8 mouse cellular contexts compared by ENCODE assay signal in the genomic region with DNA sequence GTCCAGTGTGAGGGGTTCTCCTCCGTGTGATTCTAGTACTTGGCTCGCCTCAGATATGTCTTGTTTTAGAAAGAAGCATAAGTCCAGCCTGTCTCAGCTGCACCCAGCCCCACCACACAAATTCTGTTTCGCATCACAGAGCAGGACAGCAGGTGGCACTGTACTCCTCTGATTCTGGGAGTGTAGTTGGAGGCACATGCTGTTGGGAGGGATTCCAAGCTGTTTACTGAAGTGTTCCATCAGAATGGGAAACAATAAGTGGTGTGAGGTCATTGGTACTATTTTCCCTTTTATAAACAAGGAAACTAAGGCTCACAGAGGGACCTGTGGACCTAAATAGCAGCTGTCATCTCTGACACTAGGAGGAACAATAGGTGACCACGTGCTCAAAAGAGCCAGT. TPM values are rescaled to one million over a fixed set of nuclear protein-coding genes. Genes with fewer than 3 reads are reported as not detected.
A peak's percentile ranks its signal among the peaks of the same experiment; 100 is the strongest.
DNase-seq lines count a peak whose midpoint lies in the region; ATAC-seq and TF ChIP-seq lines count a peak whose summit lies in the region.

No protein-coding gene starts in this region.

- TF ChIP-seq EP300 in liver, embryonic 14.5 days (IDR thresholded peaks at IDR 0.05; ENCODE audit: low read depth): no peak

- no peak overlapping the region for H3K4me3 ChIP-seq in kidney, embryonic 15.5 days (replicated peaks)
- no peak overlapping the region for H3K4me3 ChIP-seq in liver, embryonic 14.5 days (ENCODE audit: insufficient read depth in 1 of 2, low read depth in 2 of 2, low read length in 2 of 2)

- no peaks in the 10 kb centered on the region for H3K27me3 ChIP-seq in kidney, embryonic 15.5 days
- H3K27me3 ChIP-seq in liver, embryonic 14.5 days (ENCODE audit: control insufficient read depth, insufficient read depth, low read length): no peaks in the 10 kb centered on the region

- H3K4me1 ChIP-seq in kidney, embryonic 15.5 days: no peaks in the 10 kb centered on the region
- H3K4me1 ChIP-seq in liver, embryonic 14.5 days (replicated peaks; ENCODE audit: control insufficient read depth in 2 of 2, insufficient read depth in 2 of 2, low read length in 1 of 2): no peaks in the 10 kb centered on the region

- H3K9ac ChIP-seq in kidney, embryonic 15.5 days: no peak overlapping the region
- no peak overlapping the region for H3K9ac ChIP-seq in liver, embryonic 14.5 days (replicated peaks)

- TF ChIP-seq CTCF in liver, embryonic 14.5 days (IDR thresholded peaks at IDR 0.05; ENCODE audit: low read depth): peak; percentile 65

- no peak overlapping the region for H3K27ac ChIP-seq in kidney, embryonic 15.5 days
- H3K27ac ChIP-seq in liver, embryonic 14.5 days: no peak overlapping the region

- no peaks in the 10 kb centered on the region for H3K9me3 ChIP-seq in kidney, embryonic 15.5 days (replicated peaks)
- H3K9me3 ChIP-seq in liver, embryonic 14.5 days (ENCODE audit: control insufficient read depth, low read length): no peaks in the 10 kb centered on the region

- 77% methylated on average over 4 of the region's 4 CpGs for WGBS in kidney, embryonic 15.5 days
- 56% methylated on average over 4 of the region's 4 CpGs for WGBS in liver, embryonic 14.5 days (ENCODE audit: insufficient replicate concordance)

- DNase-seq in kidney, adult 11 months: peak; percentile 10
- peak; percentile 42 for DNase-seq in ES-CJ7 (ENCODE audit: low read depth, low spot score)
- peak; percentile 34 to 36 for DNase-seq in adrenal gland, postnatal 36 days
- DNase-seq in heart, postnatal 4 days: peak; percentile 50
- DNase-seq in liver, embryonic 14.5 days (ENCODE audit: low read depth in 3 of 3, low spot score in 3 of 3): no peak
- peak; percentile 9 for DNase-seq in skeletal muscle tissue, adult 2 months (ENCODE audit: low read depth, low spot score)
- no peak for DNase-seq in thymus, adult 18-20 months

- no peak; the same call in 1 of the 2 replicates for ATAC-seq in kidney, embryonic 15.5 days (replicated peaks; ENCODE audit: low FRiP score)
- no peak for ATAC-seq in liver, embryonic 14.5 days (ENCODE audit: insufficient read depth)

- H3K4me2 ChIP-seq in kidney, embryonic 15.5 days: no peak overlapping the region
- H3K4me2 ChIP-seq in liver, embryonic 14.5 days (ENCODE audit: low read depth): no peak overlapping the region

- H3K36me3 ChIP-seq in kidney, embryonic 15.5 days: peaks cover 77% of the 10 kb centered on the region
- H3K36me3 ChIP-seq in liver, embryonic 14.5 days (replicated peaks; ENCODE audit: control insufficient read depth, insufficient read depth, low read depth): peaks cover 36% of the 10 kb centered on the region

RNA-seq across cellular contexts. Expression of gene Poc5, which starts 18.9 kb away (rescaled TPM):
- polyA plus RNA-seq in kidney, embryonic 15.5 days (2015; fragmentation: Nextera tagmentation; extraction: Ambion mirVana): 11.9 and 12.5 TPM in 2 replicates
- 10 to 100 TPM; 14.3 to 19.0 TPM for total RNA-seq in adrenal gland, postnatal 36 days (2021)
- total RNA-seq in heart, postnatal 4 days (2021): 10 to 100 TPM; 16.4 to 17.6 TPM
- 2.2 and 4.0 TPM in 2 replicates for polyA plus RNA-seq in liver, embryonic 14.5 days (2012; rRNA removed)
- 5.4 and 7.7 TPM in 2 replicates for polyA plus RNA-seq in liver, embryonic 14.5 days (2014; fragmentation: Nextera tagmentation; extraction: Ambion mirVana)

Comparison
In these comparisons a context has a peak if more than half of its experiments do, and no peak if none do; other contexts are left out.
1. DNase-seq: peak in kidney, adult 11 months (single experiment), ES-CJ7 (single experiment), adrenal gland, postnatal 36 days (2 of 2), heart, postnatal 4 days (single experiment) and skeletal muscle tissue, adult 2 months (single experiment); none in liver, embryonic 14.5 days (0 of 3) and thymus, adult 18-20 months (0 of 2).